Mouse (Mus musculus) splenic B cell, adult 2 months (primary cell): ENCODE measurements around the gene Afdn.
"Not testable (repeated sequence)": the region's sequence is repeated elsewhere in the genome, so short reads cannot be mapped to it uniquely, and the experiment has no call there.

Experiments used
- DNase-seq: peaks from one replicate; pipeline ENCODE4 v3.0.0-alpha.2; 2011; ENCODE audit warnings: low read depth, low spot score
- H3K27me3 ChIP-seq: 2 replicates; pipeline ENCODE4 v1.6.1; 2012; ENCODE audit warnings: mild to moderate bottlenecking, low read length, moderate library complexity, mixed read lengths; ENCODE audit not compliant: control insufficient read depth, poor library complexity, insufficient read depth, severe bottlenecking
- H3K36me3 ChIP-seq: 2 replicates; pipeline ENCODE4 v1.6.1; 2012; ENCODE audit warnings: mild to moderate bottlenecking, low read length, moderate library complexity, mixed read lengths; ENCODE audit not compliant: control insufficient read depth, poor library complexity, insufficient read depth, severe bottlenecking

The Afdn gene

DNA sequence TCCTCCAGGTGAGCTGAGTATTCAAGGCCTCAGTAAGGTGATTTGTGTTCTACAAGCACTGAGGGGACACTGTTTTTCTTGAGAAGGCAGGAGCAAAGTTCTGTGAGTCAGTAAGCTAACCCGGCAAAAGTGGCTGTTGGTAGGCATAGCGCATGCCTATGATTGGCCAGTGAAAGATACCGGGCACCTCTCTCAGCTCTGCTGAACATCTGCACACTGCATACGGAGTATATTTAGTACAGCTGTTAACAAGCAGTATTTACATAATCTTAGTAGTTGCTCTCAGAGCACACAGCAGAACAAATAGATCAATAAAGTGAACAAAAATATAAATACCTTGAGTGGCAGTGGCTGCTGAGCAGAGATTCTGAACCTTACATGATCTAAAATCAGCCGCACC, 146.7 kb downstream of the Afdn start:
- H3K27me3 ChIP-seq, result no peaks in the 10 kb centered on the region
- H3K36me3 ChIP-seq, result no peaks in the 10 kb centered on the region
- no peak for DNase-seq

DNA sequence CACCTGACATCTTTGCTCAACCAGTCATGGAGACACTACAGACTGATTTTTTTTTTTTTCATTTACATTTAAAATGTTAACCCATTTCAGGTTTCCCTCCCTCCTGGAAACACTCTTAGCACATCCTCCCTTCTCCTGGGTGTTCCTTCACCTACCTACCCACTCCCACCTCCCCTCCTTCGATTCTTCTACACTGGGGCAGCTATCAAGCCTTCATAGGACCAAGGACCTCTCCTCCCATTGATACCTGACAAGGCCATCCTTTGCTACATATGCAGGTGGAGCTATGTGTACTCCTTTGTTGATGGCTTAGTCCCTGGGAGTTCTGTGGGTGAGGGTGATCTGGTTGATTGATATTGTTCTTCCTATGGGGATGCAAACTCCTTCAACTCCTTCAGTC, 147.3 kb downstream of the Afdn start:
- Histone ChIP-seq H3K36me3 (no peaks in the 10 kb centered on the region), H3K27me3 (no peaks in the 10 kb centered on the region)
- no peak for DNase-seq

DNA sequence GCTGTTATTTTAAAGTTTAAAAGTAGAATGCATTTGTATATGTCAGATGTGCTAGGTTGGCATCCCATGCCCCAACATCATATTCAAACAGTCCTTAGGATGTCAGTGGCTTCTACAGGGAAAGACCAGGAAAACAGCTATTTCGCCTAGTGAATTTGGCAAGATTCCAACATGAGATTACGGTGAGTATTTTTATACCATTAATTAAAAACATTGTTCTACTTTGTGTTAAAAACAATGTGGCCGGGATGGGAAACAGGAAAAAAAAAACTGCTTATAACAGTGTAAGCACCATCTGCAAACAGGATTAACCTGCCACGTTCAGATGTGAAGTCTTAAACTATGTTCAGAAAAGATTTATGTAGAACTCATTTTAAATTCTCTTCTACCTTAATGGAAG, 153.6 kb downstream of the Afdn start:
- H3K36me3 ChIP-seq, result no peaks in the 10 kb centered on the region
- no peak for DNase-seq
- H3K27me3 ChIP-seq, result no peaks in the 10 kb centered on the region

DNA sequence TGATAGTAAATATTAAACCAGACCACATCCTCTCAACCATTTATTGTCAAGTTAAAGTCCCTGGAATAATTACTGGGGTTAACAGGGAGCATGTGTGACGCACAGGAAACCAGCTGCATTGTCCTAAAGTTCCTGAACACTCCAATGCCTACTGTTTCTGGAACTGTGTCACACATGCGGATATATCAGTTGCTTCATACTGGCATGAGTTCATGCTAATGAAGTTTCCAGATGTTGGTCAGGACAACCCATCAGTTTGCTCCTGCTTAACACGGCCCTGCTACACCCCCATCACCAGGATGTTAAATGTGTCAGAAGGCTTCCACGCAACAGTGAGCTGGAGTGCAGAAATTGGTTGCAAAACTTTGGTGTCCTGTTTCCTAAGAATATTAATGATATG, 154.2 kb downstream of the Afdn start:
- DNase-seq, result no peak
- H3K27me3 ChIP-seq, result no peaks in the 10 kb centered on the region
- no peaks in the 10 kb centered on the region for H3K36me3 ChIP-seq

DNA sequence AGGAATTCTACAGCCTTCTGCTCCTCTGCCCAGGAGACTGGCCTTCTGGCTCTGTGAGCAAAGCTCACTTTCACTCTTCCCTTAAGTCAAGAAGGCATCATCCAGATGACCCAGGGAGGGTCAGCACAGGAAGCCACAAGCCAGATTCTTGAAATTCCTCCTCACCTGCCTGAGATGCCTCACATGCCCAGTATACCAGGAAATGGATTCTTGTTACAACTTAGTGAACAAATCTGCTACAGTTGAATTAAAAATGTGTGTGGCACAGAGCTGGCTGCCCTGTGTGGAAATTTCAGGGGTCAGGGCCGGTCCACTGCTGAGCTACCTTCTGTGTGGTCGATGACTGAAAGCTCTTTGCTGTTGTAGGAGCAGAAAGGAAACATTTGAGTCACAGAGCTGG, 160.4 kb downstream of the Afdn start:
- DNase-seq, result no peak
- Histone ChIP-seq H3K36me3 (no peaks in the 10 kb centered on the region), H3K27me3 (no peaks in the 10 kb centered on the region)

DNA sequence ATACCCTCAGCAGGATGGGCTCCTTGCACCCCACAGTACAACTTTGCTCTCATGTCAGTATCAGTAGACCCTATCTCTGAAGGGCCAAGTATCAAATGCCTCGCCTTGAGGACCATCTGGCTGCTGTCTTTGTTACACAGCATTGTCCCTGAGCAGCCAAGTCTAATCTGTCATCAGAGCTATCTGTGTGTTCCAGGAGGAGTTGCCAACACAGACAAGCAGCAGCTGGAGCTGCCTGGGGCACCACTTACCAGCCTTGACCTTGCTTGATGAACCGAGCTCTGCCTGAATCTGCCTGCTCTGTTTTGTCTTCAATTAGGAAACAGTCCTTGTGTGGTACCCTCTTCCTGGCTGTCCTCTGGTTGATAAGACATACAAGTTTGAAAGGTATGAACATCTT, 163.1 kb downstream of the Afdn start:
- Histone ChIP-seq H3K27me3 (no peaks in the 10 kb centered on the region), H3K36me3 (no peaks in the 10 kb centered on the region)
- DNase-seq, result no peak

DNA sequence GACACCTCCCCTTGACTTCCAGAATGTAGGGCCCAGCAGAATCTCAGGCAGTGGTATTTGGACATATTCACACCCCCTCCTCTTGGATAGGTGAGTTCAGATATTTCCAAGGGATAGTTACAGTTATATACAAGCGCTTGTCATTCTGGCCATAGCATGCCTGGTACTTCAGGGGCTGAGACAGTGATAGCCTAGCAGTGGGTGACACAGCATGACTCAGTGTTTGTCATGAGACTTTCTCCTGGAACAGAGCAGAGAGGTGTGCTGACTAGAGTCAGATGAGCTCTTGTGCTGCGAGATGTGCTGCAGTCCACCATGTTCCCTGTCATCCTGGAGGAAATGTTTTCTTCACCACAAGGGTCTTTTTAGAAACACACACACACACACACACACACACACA, 164.2 kb downstream of the Afdn start:
- H3K27me3 ChIP-seq, result no peaks in the 10 kb centered on the region
- H3K36me3 ChIP-seq, result no peaks in the 10 kb centered on the region
- no peak for DNase-seq

DNA sequence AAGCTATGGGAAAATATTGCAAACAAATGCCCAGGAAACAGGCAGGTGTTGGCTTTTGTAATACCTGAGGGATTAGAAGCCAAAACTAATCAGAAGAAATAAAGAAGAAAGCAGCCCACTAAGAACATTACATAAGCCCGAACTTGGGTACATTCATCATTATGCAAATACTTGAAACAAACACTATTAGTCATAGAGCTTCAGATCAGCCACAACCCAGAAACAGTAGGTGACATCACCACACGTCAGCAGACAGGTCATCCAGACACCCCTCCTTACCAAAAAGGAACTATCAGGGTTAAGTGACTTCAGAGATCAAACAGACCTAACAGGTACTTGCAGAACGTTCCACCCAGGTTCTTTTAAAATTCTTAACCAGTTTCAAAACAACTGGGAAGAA, 165.6 kb downstream of the Afdn start:
- Histone ChIP-seq H3K27me3 (no peaks in the 10 kb centered on the region), H3K36me3 (no peaks in the 10 kb centered on the region)
- no peak for DNase-seq

DNA sequence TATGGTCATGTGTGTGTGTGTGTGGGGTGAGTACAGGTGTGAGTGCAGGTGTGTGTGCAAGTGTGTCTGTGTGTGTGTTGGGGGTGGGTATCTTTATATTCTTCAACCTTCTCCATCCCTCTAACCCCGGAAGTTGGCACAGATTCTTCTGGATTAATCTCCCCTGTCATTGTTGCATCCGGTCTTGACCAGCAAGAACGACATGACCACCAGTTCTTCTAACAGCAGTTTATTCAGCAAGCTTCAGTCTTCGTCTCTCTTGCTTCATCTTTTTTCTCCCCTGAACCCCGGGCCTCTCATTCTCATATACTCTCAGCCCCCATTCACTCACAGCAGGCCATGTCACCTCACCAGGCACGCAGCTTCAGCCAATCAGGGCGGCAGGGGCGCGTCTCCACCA, 170.1 kb downstream of the Afdn start:
- H3K36me3 ChIP-seq, result no peaks in the 10 kb centered on the region
- DNase-seq, result no peak
- no peaks in the 10 kb centered on the region for H3K27me3 ChIP-seq

DNA sequence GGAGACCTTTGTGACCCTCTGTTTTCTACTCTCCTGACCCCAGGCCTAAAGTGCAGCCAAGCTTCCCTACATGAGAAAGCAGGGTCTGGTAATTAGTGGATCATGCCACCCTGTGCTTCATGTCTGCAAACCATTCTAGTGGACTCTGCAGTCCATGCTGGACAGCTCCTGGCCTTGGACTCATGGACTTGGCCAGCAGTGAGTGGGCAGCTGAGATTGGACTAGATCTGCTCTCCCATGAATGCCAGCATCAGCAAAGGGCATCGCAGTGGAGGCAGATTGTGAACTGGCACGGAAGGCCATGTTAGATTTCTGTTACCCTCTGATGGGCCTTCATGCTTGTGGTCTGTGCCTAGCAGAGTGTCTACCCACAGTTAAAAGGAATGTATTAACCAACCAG, 175.0 kb downstream of the Afdn start:
- H3K27me3 ChIP-seq, DNase-seq, H3K36me3 ChIP-seq: not testable (repeated sequence)

DNA sequence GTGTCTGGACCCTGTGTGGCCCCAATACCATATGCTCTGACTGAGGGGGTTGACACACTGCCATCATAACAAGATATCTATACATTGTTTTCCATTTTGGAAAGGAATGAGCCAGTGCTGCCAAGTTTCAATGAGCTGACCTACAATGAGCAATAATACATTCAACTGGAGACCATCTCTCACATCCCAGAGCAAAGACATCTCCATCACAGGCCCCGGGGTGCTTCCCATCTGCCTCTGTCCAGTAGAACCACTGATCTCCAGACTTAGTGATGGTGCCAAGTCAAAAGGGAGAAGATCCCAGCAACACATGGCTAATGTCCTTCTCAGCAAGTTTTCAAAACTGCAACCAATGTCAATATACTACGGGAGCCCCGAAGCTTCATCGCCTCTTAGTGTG, 177.4 kb downstream of the Afdn start:
- DNase-seq, result no peak
- Histone ChIP-seq H3K36me3 (no peaks in the 10 kb centered on the region), H3K27me3 (no peaks in the 10 kb centered on the region)

DNA sequence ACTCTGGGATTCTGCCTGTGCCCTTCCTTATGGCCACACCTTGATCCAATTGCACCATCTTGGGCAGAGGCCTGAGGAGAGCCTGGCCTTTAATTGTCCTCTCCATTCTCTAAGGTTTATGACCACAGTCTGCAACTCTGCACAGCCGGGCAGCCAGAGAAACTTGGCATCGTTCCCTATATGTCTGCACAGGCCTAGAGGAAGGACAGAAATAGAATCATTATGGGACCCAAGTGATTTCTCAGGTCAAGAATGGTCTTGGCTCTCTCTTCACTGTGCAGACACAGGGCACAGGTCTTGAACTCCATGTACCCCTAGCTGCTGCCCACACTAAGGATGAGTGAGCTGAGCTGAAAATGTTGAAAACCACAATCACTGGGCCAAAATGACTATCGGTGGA, 178.3 kb downstream of the Afdn start:
- Histone ChIP-seq H3K36me3 (no peaks in the 10 kb centered on the region), H3K27me3 (no peaks in the 10 kb centered on the region)
- no peak for DNase-seq

DNA sequence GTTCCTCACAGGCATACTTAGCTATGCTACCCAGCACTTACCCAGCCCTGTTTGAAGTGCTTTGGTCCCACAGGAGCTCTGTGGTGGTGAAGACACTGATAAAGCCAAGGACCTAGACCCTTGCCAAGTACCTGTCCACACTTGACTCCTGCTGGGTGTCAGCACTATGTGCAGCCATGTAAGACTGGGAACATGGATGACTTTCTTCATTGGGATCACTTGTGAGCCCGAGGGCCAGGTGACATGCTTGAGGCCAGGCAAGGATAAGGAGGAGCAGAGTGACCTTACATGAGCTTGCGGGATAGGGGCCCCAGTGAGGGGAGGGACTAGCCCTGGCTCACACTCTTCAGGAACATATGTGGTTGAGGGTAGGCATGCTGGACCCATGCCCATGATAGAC, 178.9 kb downstream of the Afdn start:
- not testable (repeated sequence) for H3K27me3 ChIP-seq, DNase-seq, H3K36me3 ChIP-seq

DNA sequence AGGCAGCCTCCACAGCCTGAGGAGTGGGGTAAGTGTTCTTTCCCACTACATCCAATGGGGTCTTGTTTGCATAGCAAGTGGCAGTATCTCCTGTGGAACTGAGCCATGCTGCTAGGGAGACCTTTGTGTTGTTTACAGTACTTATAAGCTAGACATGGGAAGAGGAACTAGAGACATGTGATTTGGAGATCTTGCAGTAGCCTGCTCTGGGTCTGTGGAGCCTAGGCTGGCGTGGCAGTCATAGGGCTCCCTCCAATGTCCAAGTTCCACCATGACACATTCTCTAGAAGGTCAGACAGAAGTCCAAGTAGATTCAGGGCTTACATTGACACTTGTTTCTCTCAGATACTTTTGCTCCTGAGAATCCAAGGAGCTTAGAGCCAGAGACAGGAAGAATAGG, 180.1 kb downstream of the Afdn start:
- no peaks in the 10 kb centered on the region for H3K27me3 ChIP-seq
- DNase-seq, result no peak
- no peaks in the 10 kb centered on the region for H3K36me3 ChIP-seq

DNA sequence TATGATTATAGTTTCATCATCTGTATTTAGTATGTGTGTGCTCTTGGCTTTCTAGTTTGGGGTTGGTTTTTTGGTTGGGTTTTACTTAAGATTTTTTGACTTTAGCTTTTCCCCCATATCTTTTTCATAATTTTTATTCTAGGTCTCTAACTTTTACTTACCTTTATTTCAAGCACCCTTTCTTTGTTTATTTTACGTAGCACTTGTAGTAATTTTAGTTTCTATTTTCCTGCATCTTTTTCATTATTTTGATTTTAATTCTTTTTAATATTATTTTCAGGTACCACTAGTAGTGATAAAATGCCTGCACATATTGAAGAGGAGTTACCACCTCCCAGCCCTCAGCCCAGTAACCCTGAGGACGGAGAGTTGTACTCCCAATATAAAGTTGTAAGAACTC, 187.7 kb downstream of the Afdn start, which contains the start of gene Gm7168:
Gene Gm7168 (plus strand): TSS at position 301 of the 400 bp plus-strand sequence.
- DNase-seq, H3K36me3 ChIP-seq, H3K27me3 ChIP-seq: not testable (repeated sequence)

DNA sequence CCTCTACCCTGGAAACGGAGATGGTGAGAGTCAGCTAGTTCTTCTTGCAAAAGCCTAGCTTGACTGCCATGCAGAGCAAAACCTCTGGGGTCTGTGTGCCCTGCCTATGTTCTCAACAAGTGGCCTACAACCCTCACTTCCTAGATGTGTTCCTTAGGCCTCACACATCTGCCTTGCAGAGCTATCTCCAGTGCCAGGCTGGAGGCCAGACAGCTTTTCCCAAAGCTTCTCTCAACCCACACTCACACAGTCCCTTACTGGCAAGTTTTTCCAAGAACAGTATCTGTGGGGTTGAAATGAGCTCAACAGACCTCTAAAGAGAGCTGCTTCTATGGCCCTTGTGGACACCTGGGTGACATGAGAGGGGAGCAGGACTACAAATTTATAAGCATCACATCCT, 191.2 kb downstream of the Afdn start:
- not testable (repeated sequence) for DNase-seq, H3K36me3 ChIP-seq, H3K27me3 ChIP-seq
